ENCODE assay signal across 9 mouse cellular contexts in the genomic region with DNA sequence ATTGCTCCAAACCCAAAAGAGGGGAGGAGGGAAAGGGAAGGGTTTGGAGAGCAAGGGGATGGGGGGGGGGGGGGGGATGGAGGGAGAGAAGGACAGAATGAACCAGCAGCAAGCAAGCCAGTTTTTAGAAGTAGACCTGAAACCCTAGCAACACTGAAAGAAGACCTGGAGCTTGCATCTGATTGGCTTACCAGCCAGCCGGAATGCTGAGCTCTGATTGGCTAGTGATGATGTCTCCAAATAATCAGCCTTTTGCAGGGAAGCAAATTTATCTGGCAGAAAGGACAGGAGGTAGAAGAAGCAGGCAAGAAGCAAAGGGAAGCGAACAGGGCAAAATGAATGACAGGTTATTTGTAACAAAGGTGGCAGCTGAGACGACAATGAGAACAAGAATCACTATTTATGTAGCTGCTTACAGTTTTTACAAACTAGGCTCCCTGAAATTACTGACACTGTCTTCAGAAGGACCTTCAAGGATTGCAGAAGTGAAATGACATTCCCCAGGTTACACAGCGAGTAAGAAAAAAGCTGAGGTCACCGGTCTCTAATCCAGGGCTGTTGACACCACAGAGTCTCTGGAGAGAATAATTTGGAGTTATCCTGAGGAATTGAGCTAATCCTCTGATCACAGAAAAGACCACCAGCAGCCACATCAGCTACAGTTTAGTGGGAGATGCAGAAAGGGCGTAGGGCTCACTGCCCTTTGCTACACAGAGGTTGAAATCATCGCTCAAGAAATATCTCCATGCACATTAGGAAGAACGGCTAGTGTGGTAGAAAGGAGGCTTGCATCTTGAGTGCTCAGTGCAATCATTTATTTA.
DNase-seq lines count a peak whose midpoint lies in the region; ATAC-seq lines count a peak whose summit lies in the region.
"Had no signal": no experiment of that assay in that cellular context is flagged by ENCODE, and none has a peak within 500 bp of the region (broad histone marks: within the 10 kb centered on the region; RNA-seq: fewer than 3 reads in every experiment).

No protein-coding gene starts in this region.

- H3K27ac ChIP-seq in embryonic facial prominence, embryonic 15.5 days (replicated peaks), result no peak overlapping the region
- H3K27ac ChIP-seq in hindbrain, embryonic 14.5 days, result peak overlapping the region; percentile 58; the same call in 1 of the 2 replicates
- 0 out of 2 replicates have a peak overlapping the region, but pooled peaks have one; percentile 34 for H3K27ac ChIP-seq in midbrain, embryonic 14.5 days (replicated peaks; ENCODE audit: low read depth, low read length)
- H3K27ac ChIP-seq: heart, embryonic 15.5 days had no signal

- H3K4me1 ChIP-seq in embryonic facial prominence, embryonic 15.5 days, result peaks cover 27% of the 10 kb centered on the region
- peaks cover 11% of the 10 kb centered on the region; the same call in 1 of the 2 replicates for H3K4me1 ChIP-seq in hindbrain, embryonic 14.5 days (replicated peaks; ENCODE audit: control insufficient read depth, insufficient read depth, low read length)
- H3K4me1 ChIP-seq in midbrain, embryonic 14.5 days (ENCODE audit: control insufficient read depth, insufficient read depth, low read length), result peaks cover 16% of the 10 kb centered on the region

- H3K4me3 ChIP-seq in embryonic facial prominence, embryonic 15.5 days (replicated peaks), result no peak overlapping the region
- no peak overlapping the region for H3K4me3 ChIP-seq in hindbrain, embryonic 14.5 days (replicated peaks; ENCODE audit: low read length)
- H3K4me3 ChIP-seq in midbrain, embryonic 14.5 days (replicated peaks; ENCODE audit: low read depth, low read length), result no peak overlapping the region
- H3K4me3 ChIP-seq: heart, embryonic 15.5 days had no signal

- 0 out of 2 replicates have a peak, but pooled peaks cover 4% of the 10 kb centered on the region for H3K27me3 ChIP-seq in embryonic facial prominence, embryonic 15.5 days
- no peaks in the 10 kb centered on the region for H3K27me3 ChIP-seq in hindbrain, embryonic 14.5 days (ENCODE audit: control insufficient read depth, insufficient read depth, low read length)
- no peaks in the 10 kb centered on the region for H3K27me3 ChIP-seq in midbrain, embryonic 14.5 days (ENCODE audit: control insufficient read depth, insufficient read depth, low read length)
- H3K27me3 ChIP-seq: heart, embryonic 15.5 days had no signal

- H3K4me2 ChIP-seq in embryonic facial prominence, embryonic 15.5 days (replicated peaks), result no peak overlapping the region; the same call in 1 of the 2 replicates
- H3K4me2 ChIP-seq in hindbrain, embryonic 14.5 days (replicated peaks), result peak overlapping the region; percentile 17
- peak overlapping the region; percentile 37 for H3K4me2 ChIP-seq in midbrain, embryonic 14.5 days (ENCODE audit: low read length)
- H3K4me2 ChIP-seq: heart, embryonic 15.5 days had no signal

- 38% methylated on average over 8 of the region's 8 CpGs for WGBS in embryonic facial prominence, embryonic 15.5 days
- 54% methylated on average over 8 of the region's 8 CpGs for WGBS in hindbrain, embryonic 14.5 days
- WGBS in midbrain, embryonic 14.5 days, result 22% methylated on average over 8 of the region's 8 CpGs

- H3K36me3 ChIP-seq in embryonic facial prominence, embryonic 15.5 days, result no peaks in the 10 kb centered on the region
- H3K36me3 ChIP-seq in hindbrain, embryonic 14.5 days (replicated peaks; ENCODE audit: control insufficient read depth, insufficient read depth), result no peaks in the 10 kb centered on the region
- no peaks in the 10 kb centered on the region for H3K36me3 ChIP-seq in midbrain, embryonic 14.5 days (ENCODE audit: control insufficient read depth, insufficient read depth, low read length)
- H3K36me3 ChIP-seq: heart, embryonic 15.5 days had no signal

- no peaks in the 10 kb centered on the region for H3K9me3 ChIP-seq in embryonic facial prominence, embryonic 15.5 days (replicated peaks)
- H3K9me3 ChIP-seq in hindbrain, embryonic 14.5 days (ENCODE audit: control insufficient read depth, low read length), result no peaks in the 10 kb centered on the region
- H3K9me3 ChIP-seq in midbrain, embryonic 14.5 days (ENCODE audit: control insufficient read depth, low read length), result no peaks in the 10 kb centered on the region
- H3K9me3 ChIP-seq: heart, embryonic 15.5 days had no signal

- H3K9ac ChIP-seq in embryonic facial prominence, embryonic 15.5 days, result no peak overlapping the region
- H3K9ac ChIP-seq in hindbrain, embryonic 14.5 days, result no peak overlapping the region
- H3K9ac ChIP-seq in midbrain, embryonic 14.5 days (replicated peaks; ENCODE audit: low read length), result no peak overlapping the region
- H3K9ac ChIP-seq: heart, embryonic 15.5 days had no signal

- DNase-seq in CD4-positive, CD25-positive, alpha-beta regulatory T cell, adult 2 months (ENCODE audit: low read depth, low spot score), result peak; percentile 32
- DNase-seq in adrenal gland, postnatal 25 days, result peak; percentile 42
- peak; percentile 75 for DNase-seq in hindbrain, embryonic 14.5 days (ENCODE audit: low spot score)
- peak; percentile 83 for DNase-seq in left cerebral cortex, adult 11 months (ENCODE audit: low spot score)
- peak; percentile 87 for DNase-seq in midbrain, embryonic 14.5 days
- peak; percentile 30 for DNase-seq in testis, postnatal 14 days (ENCODE audit: low spot score)

- no peak for ATAC-seq in CD4-positive, CD25-positive, alpha-beta regulatory T cell, adult 4 months
- ATAC-seq in embryonic facial prominence, embryonic 15.5 days (ENCODE audit: insufficient number of reproducible peaks, low FRiP score, low TSS enrichment, low read depth), result peak; percentile 65; the same call in 1 of the 2 replicates
- ATAC-seq in hindbrain, embryonic 14.5 days (ENCODE audit: low FRiP score), result peak; percentile 86; the same call in 1 of the 2 replicates
- ATAC-seq in midbrain, embryonic 14.5 days (ENCODE audit: low FRiP score, low TSS enrichment), result peak; percentile 75

Comparison
In these comparisons a context has a peak if more than half of its experiments do, and no peak if none do; other contexts are left out.
1. DNase-seq: peak in every context shown above with its lines; median percentile 87 in midbrain, embryonic 14.5 days; 83 in left cerebral cortex, adult 11 months; 75 in hindbrain, embryonic 14.5 days; 42 in adrenal gland, postnatal 25 days; 32 in CD4-positive, CD25-positive, alpha-beta regulatory T cell, adult 2 months; 30 in testis, postnatal 14 days.